Mouse (Mus musculus): ENCODE data around the gene Mybpc1. TPM values are rescaled to one million over a fixed set of nuclear protein-coding genes. Genes with fewer than 3 reads are reported as not detected.
"Not testable (repeated sequence)": the region's sequence is repeated elsewhere in the genome, so short reads cannot be mapped to it uniquely, and the experiment has no call there.

Gene Mybpc1
- polyA plus RNA-seq, 1 experiment from 2014 or later: 7.3 TPM

DNA sequence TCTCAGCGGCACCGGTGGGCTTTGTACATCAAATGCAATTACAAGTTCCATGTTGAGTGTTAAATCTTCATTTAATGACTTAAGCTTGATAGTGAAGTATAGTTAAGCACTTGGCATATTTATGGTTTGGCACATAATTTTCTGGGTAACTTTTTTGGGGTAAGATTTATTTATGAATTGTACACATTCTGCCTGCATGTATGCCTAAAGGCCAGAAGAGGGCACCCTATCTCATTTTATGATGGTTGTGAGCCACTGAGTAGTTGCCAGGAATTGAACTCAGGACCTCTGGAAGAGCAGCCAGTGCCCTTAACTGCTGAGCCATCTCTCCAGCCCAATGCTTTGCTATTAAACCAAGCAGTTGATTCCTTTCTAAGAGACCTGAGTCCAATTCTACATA lies 52.2 kb downstream of the Mybpc1 start:
- Histone ChIP-seq H3K36me3 (no peaks in the 10 kb centered on the region), H3K27me3 (replicated peaks) (no peaks in the 10 kb centered on the region), H3K9me3 (replicated peaks) (peaks cover 4% of the 10 kb centered on the region; the same call in 1 of the 2 replicates), H3K9ac (no peak overlapping the region), H3K27ac (ENCODE audit: poor library complexity, severe bottlenecking) (no peak overlapping the region), H3K4me1 (replicated peaks) (0 out of 2 replicates have a peak, but pooled peaks cover under 1% of the 10 kb centered on the region), H3K4me2 (no peak overlapping the region), H3K4me3 (no peak overlapping the region)
- WGBS: 90% methylated on average over 2 of the region's 2 CpGs
- no peak for ATAC-seq (ENCODE audit: insufficient number of reproducible peaks, low FRiP score)

DNA sequence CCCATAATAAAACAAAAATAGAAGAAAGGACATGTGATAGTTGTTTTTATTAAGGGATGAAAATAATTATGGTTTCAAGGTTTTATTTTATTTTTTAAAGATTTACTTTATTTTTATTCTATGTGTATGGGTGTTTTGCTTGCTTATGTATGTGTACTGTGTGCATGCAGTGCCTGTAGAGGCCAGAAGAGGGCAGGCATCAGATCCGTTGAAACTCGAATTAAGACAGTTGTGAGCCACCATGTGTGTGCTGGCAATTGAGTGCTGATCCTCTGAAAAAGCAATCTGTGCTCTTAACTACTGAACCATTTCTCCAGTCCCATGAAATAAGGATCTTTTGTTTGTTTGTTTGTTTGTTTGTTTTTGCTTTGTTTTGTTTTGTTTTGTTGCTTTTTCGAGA lies 54.7 kb downstream of the Mybpc1 start:
- H3K9me3 ChIP-seq (replicated peaks): peaks cover 4% of the 10 kb centered on the region; the same call in 1 of the 2 replicates
- 0 out of 2 replicates have a peak, but pooled peaks cover 3% of the 10 kb centered on the region for H3K4me1 ChIP-seq (replicated peaks)
- no peak overlapping the region for H3K9ac ChIP-seq
- ATAC-seq (ENCODE audit: insufficient number of reproducible peaks, low FRiP score): no peak
- H3K27ac ChIP-seq (ENCODE audit: poor library complexity, severe bottlenecking): no peak overlapping the region
- no peaks in the 10 kb centered on the region for H3K27me3 ChIP-seq (replicated peaks)
- WGBS: 77% methylated on average over 3 of the region's 3 CpGs
- H3K36me3 ChIP-seq: no peaks in the 10 kb centered on the region
- H3K4me3 ChIP-seq: no peak overlapping the region
- no peak overlapping the region for H3K4me2 ChIP-seq

DNA sequence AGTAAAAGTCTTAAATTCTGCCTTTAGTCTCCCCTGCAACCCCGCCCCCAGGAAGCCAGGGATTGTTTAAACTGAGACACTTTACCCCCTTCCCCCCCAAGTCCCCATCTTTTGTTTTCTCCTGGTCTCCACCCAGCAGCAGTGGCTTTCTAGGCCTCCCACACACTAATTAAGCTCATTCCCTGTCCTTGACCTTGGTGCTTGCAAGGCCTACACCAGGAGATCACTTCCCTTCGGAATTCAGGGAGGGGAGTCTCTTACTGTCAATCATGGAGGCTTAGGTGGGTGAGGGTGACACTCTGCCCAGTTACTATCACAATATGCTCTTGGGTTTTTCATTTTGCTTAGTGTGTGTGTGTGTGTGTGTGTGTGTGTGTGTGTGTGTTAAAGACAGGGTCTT lies 57.3 kb downstream of the Mybpc1 start:
- no peak for ATAC-seq (ENCODE audit: insufficient number of reproducible peaks, low FRiP score)
- no peaks in the 10 kb centered on the region for H3K36me3 ChIP-seq
- H3K4me3 ChIP-seq: no peak overlapping the region
- no peaks in the 10 kb centered on the region for H3K27me3 ChIP-seq (replicated peaks)
- 59% methylated on average over 2 of the region's 2 CpGs for WGBS
- 0 out of 2 replicates have a peak, but pooled peaks cover 3% of the 10 kb centered on the region for H3K4me1 ChIP-seq (replicated peaks)
- no peak overlapping the region for H3K27ac ChIP-seq (ENCODE audit: poor library complexity, severe bottlenecking)
- no peak overlapping the region for H3K9ac ChIP-seq
- peaks cover 11% of the 10 kb centered on the region for H3K9me3 ChIP-seq (replicated peaks)
- no peak overlapping the region for H3K4me2 ChIP-seq

DNA sequence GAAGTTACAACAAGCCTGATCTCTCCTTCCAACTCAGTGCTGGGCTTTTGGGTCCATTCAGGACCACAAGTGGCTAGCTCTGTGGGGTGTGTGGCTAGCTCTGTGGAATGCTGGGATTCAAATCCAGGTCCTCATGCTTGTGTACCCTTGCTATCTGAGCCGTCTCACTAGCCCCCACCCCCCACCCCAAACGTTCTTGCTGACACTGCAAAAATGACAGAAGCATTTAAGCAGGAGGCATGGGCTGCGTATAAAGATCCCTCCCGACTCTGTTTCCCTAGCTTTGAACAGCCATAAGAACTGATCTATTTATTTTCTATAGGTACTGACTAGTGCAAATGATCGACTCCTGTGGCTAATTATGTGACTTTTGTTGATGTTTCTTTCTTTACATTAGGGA lies 74.3 kb downstream of the Mybpc1 start:
- Histone ChIP-seq H3K4me1 (replicated peaks) (no peaks in the 10 kb centered on the region), H3K4me3 (no peak overlapping the region), H3K36me3 (no peaks in the 10 kb centered on the region), H3K4me2 (no peak overlapping the region), H3K27me3 (replicated peaks) (no peaks in the 10 kb centered on the region), H3K9me3 (replicated peaks) (no peaks in the 10 kb centered on the region), H3K9ac (no peak overlapping the region), H3K27ac (ENCODE audit: poor library complexity, severe bottlenecking) (no peak overlapping the region)
- WGBS: 62% methylated on average over 5 of the region's 5 CpGs
- ATAC-seq (ENCODE audit: insufficient number of reproducible peaks, low FRiP score): no peak

DNA sequence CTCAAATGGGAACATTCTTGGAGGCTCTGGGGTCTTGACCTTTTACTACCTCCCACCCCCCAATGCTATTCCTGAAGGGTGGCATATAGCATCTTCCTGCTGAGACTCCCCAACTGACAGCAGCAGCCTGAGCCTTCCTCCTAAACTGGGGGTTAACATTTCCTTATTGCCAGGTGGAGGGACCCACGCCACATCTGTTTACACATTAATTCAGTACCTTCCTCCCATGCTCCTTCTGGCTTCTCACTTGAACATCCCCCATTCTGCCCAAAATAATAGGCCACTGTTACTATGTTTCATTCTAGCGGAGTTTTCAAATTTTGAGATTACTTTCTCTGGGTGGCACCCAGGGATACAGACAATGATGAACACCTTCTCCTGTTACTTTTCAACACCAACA lies 80.9 kb downstream of the Mybpc1 start:
- no peaks in the 10 kb centered on the region for H3K9me3 ChIP-seq (replicated peaks)
- no peak overlapping the region for H3K9ac ChIP-seq
- no peak overlapping the region for H3K4me2 ChIP-seq
- no peak for ATAC-seq (ENCODE audit: insufficient number of reproducible peaks, low FRiP score)
- no peaks in the 10 kb centered on the region for H3K36me3 ChIP-seq
- H3K27ac ChIP-seq (ENCODE audit: poor library complexity, severe bottlenecking): no peak overlapping the region
- no peak overlapping the region for H3K4me3 ChIP-seq
- H3K4me1 ChIP-seq (replicated peaks): no peaks in the 10 kb centered on the region
- WGBS: 83% methylated on average over 2 of the region's 2 CpGs
- no peaks in the 10 kb centered on the region for H3K27me3 ChIP-seq (replicated peaks)

DNA sequence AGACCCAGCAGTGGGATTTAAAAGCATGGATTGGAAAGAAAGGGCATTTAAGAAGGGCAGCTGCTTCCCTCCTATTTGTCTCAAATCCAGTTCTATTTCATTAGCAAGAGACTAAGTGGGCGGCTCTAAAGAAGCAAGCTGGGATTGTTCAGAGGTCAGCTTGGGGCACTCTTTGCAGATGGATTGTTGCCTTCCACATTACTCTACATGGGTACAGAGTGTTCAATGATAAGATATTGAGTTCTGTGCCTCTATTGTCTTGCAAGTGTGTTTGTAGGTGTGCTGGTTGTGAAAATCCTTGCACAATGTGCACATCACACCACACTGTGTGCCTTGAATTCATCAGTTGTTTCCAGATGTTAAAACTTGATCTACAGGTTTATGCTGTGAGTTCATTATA lies 81.7 kb downstream of the Mybpc1 start:
- no peak for ATAC-seq (ENCODE audit: insufficient number of reproducible peaks, low FRiP score)
- H3K4me1 ChIP-seq (replicated peaks): no peaks in the 10 kb centered on the region
- no peaks in the 10 kb centered on the region for H3K9me3 ChIP-seq (replicated peaks)
- H3K27ac ChIP-seq (ENCODE audit: poor library complexity, severe bottlenecking): no peak overlapping the region
- H3K4me3 ChIP-seq: no peak overlapping the region
- H3K4me2 ChIP-seq: no peak overlapping the region
- H3K27me3 ChIP-seq (replicated peaks): no peaks in the 10 kb centered on the region
- no peaks in the 10 kb centered on the region for H3K36me3 ChIP-seq
- H3K9ac ChIP-seq: no peak overlapping the region
- 66% methylated on average over 1 of the region's 1 CpGs for WGBS

DNA sequence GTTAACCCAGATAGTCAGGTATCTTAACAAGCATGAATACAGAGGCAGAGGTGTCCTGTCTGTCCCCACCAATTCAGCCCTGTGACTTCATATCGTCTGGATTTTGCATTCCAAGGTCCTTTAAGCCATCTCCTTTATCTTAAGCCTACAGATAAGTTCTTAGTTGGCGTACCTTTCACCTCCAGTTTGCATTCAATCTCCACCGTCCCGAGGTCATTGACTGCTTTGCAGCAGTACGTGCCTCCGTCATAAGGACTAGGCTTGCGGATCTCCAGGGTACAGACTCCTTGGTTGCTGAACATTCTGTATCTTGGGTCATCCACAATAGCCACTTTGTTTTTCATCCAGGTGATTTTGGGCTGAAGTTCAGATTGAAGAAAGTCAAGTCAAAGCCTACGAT lies 82.2 kb downstream of the Mybpc1 start:
- no peak overlapping the region for H3K27ac ChIP-seq (ENCODE audit: poor library complexity, severe bottlenecking)
- ATAC-seq (ENCODE audit: insufficient number of reproducible peaks, low FRiP score): no peak
- no peak overlapping the region for H3K9ac ChIP-seq
- no peaks in the 10 kb centered on the region for H3K9me3 ChIP-seq (replicated peaks)
- 70% methylated on average over 8 of the region's 8 CpGs for WGBS
- no peaks in the 10 kb centered on the region for H3K36me3 ChIP-seq
- H3K4me2 ChIP-seq: no peak overlapping the region
- no peaks in the 10 kb centered on the region for H3K4me1 ChIP-seq (replicated peaks)
- no peak overlapping the region for H3K4me3 ChIP-seq
- no peaks in the 10 kb centered on the region for H3K27me3 ChIP-seq (replicated peaks)

DNA sequence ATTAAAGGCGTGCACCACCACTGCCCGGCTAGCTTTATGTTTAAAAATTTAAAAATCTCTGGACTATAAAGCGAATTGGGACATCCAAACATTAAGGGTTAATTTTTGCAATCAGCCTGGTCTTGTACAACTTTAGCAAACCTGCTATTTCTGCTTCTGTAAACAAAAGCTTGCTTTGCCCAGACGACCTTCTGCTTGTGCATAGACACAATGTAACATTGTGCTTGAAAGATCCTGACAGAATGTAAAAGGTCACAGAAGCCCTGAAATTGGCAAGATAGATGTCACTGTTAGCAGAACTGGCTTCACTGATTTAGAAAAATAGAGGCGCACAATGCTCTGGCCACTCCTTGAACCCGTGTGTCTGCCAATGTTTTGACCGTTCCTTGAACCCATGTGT lies 89.9 kb downstream of the Mybpc1 start:
- not testable (repeated sequence) for H3K36me3 ChIP-seq; ATAC-seq (ENCODE audit: insufficient number of reproducible peaks, low FRiP score); H3K4me2 ChIP-seq; H3K4me3 ChIP-seq; H3K27ac ChIP-seq (ENCODE audit: poor library complexity, severe bottlenecking); H3K9me3 ChIP-seq (replicated peaks); H3K27me3 ChIP-seq (replicated peaks); H3K9ac ChIP-seq
- WGBS: 86% methylated on average over 7 of the region's 7 CpGs
- H3K4me1 ChIP-seq (replicated peaks): peaks cover 12% of the 10 kb centered on the region

DNA sequence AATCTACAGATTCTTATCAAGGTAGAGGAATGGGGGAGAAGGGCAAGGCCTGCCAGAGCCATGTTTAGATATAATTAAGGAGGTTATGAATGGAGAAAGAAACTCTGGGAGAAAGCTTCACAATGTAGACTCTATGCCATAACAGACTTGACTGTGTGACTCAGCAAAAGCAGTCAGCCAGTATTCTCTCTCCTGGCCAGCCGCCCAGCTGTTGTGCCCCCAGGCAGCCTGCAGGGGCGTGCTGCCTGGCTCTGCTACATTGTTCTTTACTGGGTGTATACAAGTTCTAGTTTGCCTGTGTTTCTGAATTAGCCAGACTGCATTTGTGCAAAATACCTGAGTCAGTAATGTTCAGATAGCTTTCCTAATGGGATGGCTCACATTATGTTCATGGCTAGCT lies 90.5 kb downstream of the Mybpc1 start:
- H3K9ac ChIP-seq: no peak overlapping the region
- H3K4me3 ChIP-seq: no peak overlapping the region
- H3K4me2 ChIP-seq: no peak overlapping the region
- H3K4me1 ChIP-seq (replicated peaks): peaks cover 15% of the 10 kb centered on the region
- WGBS: 65% methylated on average over 2 of the region's 2 CpGs
- H3K27me3 ChIP-seq (replicated peaks): no peaks in the 10 kb centered on the region
- H3K36me3 ChIP-seq: no peaks in the 10 kb centered on the region
- no peak for ATAC-seq (ENCODE audit: insufficient number of reproducible peaks, low FRiP score)
- no peak overlapping the region for H3K27ac ChIP-seq (ENCODE audit: poor library complexity, severe bottlenecking)
- no peaks in the 10 kb centered on the region for H3K9me3 ChIP-seq (replicated peaks)

DNA sequence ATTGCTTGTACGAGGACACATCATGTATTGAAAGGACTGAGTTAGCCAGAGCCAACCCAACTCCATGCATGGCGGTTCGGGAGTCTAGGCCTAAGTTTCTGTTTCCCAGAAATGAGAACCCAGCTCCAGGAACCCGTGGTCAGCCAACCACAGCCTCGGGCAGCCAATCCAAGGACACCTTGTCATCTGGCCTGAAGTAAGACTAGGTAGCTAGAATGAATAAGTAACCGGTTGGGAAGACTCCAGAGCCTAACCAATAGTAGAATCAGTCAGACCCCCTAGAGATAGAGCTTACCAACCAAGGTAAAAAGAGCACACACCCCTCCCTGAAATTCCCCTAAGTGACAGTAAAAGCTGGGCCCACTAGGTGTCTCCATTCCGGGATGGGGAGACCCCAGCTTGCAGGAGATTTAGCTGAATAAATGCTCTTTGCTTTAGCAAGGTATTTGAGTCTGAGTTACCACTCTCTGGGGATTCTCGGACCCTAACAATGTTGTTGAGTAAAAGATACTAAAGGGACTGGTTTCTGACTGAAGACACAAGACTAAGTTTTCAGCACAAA lies 91.3 kb downstream of the Mybpc1 start:
- Histone ChIP-seq H3K4me1 (replicated peaks) (peaks cover 15% of the 10 kb centered on the region), H3K4me3 (no peak overlapping the region), H3K9me3 (replicated peaks) (no peaks in the 10 kb centered on the region), H3K27me3 (replicated peaks) (no peaks in the 10 kb centered on the region), H3K36me3 (no peaks in the 10 kb centered on the region), H3K4me2 (no peak overlapping the region), H3K27ac (ENCODE audit: poor library complexity, severe bottlenecking) (no peak overlapping the region), H3K9ac (no peak overlapping the region)
- WGBS: 68% methylated on average over 8 of the region's 8 CpGs
- ATAC-seq (ENCODE audit: insufficient number of reproducible peaks, low FRiP score): no peak

DNA sequence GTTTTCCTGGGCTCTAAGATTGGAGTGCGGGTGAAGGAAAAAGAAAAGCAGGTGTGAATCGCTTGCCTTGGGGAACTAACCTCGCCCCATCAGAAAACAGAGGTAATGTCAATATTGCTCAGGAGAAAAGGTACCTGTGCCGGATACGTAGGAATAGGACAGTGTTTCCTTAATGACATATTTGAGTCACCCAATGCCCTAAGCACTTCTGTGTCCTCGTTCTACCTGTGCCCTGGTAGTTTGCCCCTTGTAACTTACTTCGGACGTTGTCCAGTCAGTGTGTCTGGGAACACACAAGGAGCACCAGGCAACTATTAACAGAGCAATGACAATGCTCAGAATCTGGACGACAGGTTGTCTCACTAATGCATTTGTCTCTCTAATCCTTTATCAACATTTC lies 93.6 kb downstream of the Mybpc1 start:
- 85% methylated on average over 9 of the region's 9 CpGs for WGBS
- H3K27me3 ChIP-seq (replicated peaks): no peaks in the 10 kb centered on the region
- peaks cover 15% of the 10 kb centered on the region for H3K4me1 ChIP-seq (replicated peaks)
- peak overlapping the region; percentile 74; the same call in 1 of the 2 replicates for H3K27ac ChIP-seq (ENCODE audit: poor library complexity, severe bottlenecking)
- H3K4me3 ChIP-seq: no peak overlapping the region
- H3K4me2 ChIP-seq: no peak overlapping the region
- H3K36me3 ChIP-seq: no peaks in the 10 kb centered on the region
- H3K9ac ChIP-seq: no peak overlapping the region
- ATAC-seq (ENCODE audit: insufficient number of reproducible peaks, low FRiP score): no peak
- H3K9me3 ChIP-seq (replicated peaks): no peaks in the 10 kb centered on the region
